Mouse (Mus musculus): ENCODE measurements around the gene Cachd1. TPM values are rescaled to one million over a fixed set of nuclear protein-coding genes. Genes with fewer than 3 reads are reported as not detected.

The Cachd1 gene
- polyA plus RNA-seq (2014; fragmentation: Nextera tagmentation; extraction: Ambion mirVana), result 21.6 and 28.5 TPM in 2 replicates

DNA sequence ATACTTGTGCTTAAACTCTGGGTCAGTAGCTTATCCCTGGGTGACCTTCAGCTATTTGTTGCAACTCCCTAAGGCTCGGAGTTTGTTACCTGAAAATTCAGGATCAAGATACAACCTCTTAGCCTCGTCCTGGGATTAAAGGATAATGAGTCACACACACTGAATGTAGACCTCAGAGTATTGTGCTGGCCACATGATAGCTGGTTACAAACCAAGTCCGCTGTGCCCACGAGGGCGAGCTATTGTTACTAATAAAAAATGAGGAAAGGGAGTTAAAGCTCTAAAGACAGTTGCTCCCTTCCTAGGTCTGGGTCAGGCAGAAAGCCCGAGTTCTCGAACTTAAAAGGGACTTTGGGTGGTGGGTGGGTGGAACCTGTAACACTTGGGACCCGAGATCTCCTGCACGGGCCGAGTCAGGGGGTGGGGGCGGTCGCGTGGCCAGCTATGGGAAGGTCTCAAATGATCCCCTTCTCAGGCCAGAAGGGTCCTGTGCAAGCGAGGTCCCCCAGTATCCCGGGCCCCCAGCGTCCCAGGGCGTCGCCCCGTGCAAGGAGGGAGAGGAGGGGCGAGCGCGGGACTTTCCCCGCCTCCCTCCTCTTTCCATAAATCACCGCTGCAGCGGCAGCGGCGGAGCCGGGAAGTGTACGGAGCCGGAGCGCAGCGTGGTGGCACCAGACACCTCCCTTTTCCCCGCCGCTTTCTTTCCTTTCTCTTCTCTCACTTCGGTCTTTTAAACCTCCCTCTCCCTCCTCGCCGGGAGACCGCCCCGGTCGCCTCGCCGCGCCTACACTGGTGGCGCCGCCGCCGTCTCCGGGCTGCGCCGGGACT is at the start of gene Cachd1:
TSS of gene Cachd1 (plus strand) at position 633 of the 828 bp plus-strand sequence.
- Histone ChIP-seq H3K36me3 (replicated peaks; ENCODE audit: control insufficient read depth, insufficient read depth) (no peaks in the 10 kb centered on the region), H3K4me2 (replicated peaks) (peak within 1 kb of the TSS; percentile 70), H3K9ac (peak within 1 kb of the TSS; percentile 94), H3K27ac (peak within 1 kb of the TSS; percentile 88), H3K4me3 (replicated peaks; ENCODE audit: low read length) (peak within 1 kb of the TSS; percentile 91), H3K27me3 (ENCODE audit: control insufficient read depth, insufficient read depth, low read length) (no peaks in the 10 kb centered on the region), H3K4me1 (replicated peaks; ENCODE audit: control insufficient read depth, insufficient read depth, low read length) (peaks cover 25% of the 10 kb centered on the region), H3K9me3 (ENCODE audit: control insufficient read depth, low read length) (no peaks in the 10 kb centered on the region)
- DNase-seq (ENCODE audit: low spot score) (peak; percentile 80), ATAC-seq (ENCODE audit: low FRiP score) (peak; percentile 77)
- WGBS, result under 1% methylated on average over 44 of the region's 50 CpGs

DNA sequence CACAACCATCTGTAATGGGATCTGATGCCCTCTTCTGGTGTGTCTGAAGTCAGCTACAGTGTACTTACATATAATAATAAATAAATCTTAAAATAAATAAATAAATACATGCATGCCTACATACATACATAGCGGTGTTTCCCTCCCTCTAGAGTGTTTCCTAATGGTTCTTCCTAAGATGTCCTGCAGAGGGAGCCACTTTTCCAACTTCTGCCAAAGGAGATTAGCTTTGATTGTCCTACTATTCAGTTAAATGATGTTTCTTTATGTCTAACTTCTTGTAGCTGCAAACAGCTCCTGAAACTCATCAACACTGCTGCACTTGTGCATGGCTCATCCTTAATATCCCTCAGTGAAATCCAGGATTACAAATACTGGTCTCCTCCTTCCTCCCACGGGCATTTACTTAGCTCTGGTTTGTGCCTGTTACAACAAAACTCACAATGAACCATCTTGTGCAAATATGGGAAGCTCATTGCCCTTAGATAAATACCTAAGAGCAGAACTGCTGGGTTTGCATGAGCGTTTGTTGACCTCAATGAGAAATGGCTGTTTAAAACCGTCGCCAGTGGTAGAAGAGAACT is 47.5 kb upstream of the Cachd1 start:
- no peaks in the 10 kb centered on the region for H3K36me3 ChIP-seq (replicated peaks; ENCODE audit: control insufficient read depth, insufficient read depth)
- DNase-seq (ENCODE audit: low spot score), result no peak

GRCm38 (mm10) chr4:100735098-100735935 is 41.2 kb upstream of the Cachd1 start:
- Histone ChIP-seq H3K9ac (no peak overlapping the region), H3K4me1 (replicated peaks; ENCODE audit: control insufficient read depth, insufficient read depth, low read length) (0 out of 2 replicates have a peak, but pooled peaks cover 7% of the 10 kb centered on the region), H3K27ac (no peak overlapping the region), H3K4me3 (replicated peaks; ENCODE audit: low read length) (no peak overlapping the region), H3K4me2 (replicated peaks) (no peak overlapping the region), H3K36me3 (replicated peaks; ENCODE audit: control insufficient read depth, insufficient read depth) (no peaks in the 10 kb centered on the region), H3K9me3 (ENCODE audit: control insufficient read depth, low read length) (no peaks in the 10 kb centered on the region), H3K27me3 (ENCODE audit: control insufficient read depth, insufficient read depth, low read length) (no peaks in the 10 kb centered on the region)
- DNase-seq (ENCODE audit: low spot score) (no peak), ATAC-seq (ENCODE audit: low FRiP score) (no peak; the same call in 1 of the 2 replicates)
- 70% methylated on average over 9 of the region's 9 CpGs for WGBS

More for the DNA sequence above, 47.5 kb upstream of the Cachd1 start:
- no peak overlapping the region for H3K9ac ChIP-seq
- no peak overlapping the region for H3K27ac ChIP-seq
- H3K4me1 ChIP-seq (replicated peaks; ENCODE audit: control insufficient read depth, insufficient read depth, low read length), result 0 out of 2 replicates have a peak, but pooled peaks cover 6% of the 10 kb centered on the region
- H3K9me3 ChIP-seq (ENCODE audit: control insufficient read depth, low read length), result no peaks in the 10 kb centered on the region
- H3K27me3 ChIP-seq (ENCODE audit: control insufficient read depth, insufficient read depth, low read length), result no peaks in the 10 kb centered on the region
- no peak overlapping the region for H3K4me2 ChIP-seq (replicated peaks)
- no peak for ATAC-seq (ENCODE audit: low FRiP score)
- H3K4me3 ChIP-seq (replicated peaks; ENCODE audit: low read length), result no peak overlapping the region
- 88% methylated on average over 5 of the region's 5 CpGs for WGBS

DNA sequence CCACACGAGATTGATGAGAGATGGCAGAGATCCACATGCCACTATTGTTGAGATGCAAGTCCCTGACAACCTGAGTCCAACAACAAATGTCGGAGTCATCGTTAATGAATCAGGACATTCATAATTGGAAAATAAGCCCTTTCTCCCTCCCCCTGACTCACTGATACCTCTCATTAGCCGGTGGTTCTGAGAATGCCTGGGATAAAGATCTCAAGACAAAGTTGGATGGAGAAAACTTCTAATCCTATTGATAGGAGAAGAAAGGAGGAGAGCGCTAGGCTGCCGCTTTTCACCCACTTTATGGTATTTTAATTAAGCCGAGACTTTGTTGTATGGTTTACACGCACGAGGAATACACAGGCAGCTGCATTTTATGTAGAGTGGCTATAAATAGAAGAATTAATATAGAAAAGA is 40.5 kb upstream of the Cachd1 start:
- no peak; the same call in 1 of the 2 replicates for ATAC-seq (ENCODE audit: low FRiP score)
- H3K9ac ChIP-seq, result no peak overlapping the region
- H3K4me2 ChIP-seq (replicated peaks), result no peak overlapping the region
- H3K4me1 ChIP-seq (replicated peaks; ENCODE audit: control insufficient read depth, insufficient read depth, low read length), result 0 out of 2 replicates have a peak, but pooled peaks cover 7% of the 10 kb centered on the region
- no peaks in the 10 kb centered on the region for H3K9me3 ChIP-seq (ENCODE audit: control insufficient read depth, low read length)
- peak; percentile 68 for DNase-seq (ENCODE audit: low spot score)
- 37% methylated on average over 9 of the region's 9 CpGs for WGBS
- no peak overlapping the region for H3K27ac ChIP-seq
- H3K36me3 ChIP-seq (replicated peaks; ENCODE audit: control insufficient read depth, insufficient read depth), result no peaks in the 10 kb centered on the region
- no peak overlapping the region for H3K4me3 ChIP-seq (replicated peaks; ENCODE audit: low read length)
- H3K27me3 ChIP-seq (ENCODE audit: control insufficient read depth, insufficient read depth, low read length), result no peaks in the 10 kb centered on the region

DNA sequence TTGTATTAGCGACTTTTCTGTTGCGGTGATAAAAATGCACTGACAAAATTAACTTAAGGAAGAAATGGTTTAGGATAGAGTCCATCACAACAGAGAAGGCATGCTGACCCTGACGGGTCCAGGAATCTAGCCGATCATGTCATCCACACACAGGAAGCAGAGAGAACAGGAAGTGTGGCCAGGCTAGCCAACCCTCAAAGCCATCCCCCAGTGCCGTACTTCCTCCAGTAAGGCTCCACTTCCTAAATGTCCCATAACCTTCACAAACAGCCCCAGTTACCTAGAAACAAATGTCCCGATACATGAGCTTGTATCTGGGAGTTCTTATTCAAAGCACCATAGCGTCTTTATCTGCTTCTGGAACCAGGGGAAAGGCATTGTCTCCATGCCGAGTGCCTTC is 32.9 kb upstream of the Cachd1 start:
- no peaks in the 10 kb centered on the region for H3K9me3 ChIP-seq (ENCODE audit: control insufficient read depth, low read length)
- H3K27ac ChIP-seq, result no peak overlapping the region
- H3K4me1 ChIP-seq (replicated peaks; ENCODE audit: control insufficient read depth, insufficient read depth, low read length), result no peaks in the 10 kb centered on the region
- WGBS, result 86% methylated on average over 8 of the region's 8 CpGs
- ATAC-seq (ENCODE audit: low FRiP score), result no peak
- no peaks in the 10 kb centered on the region for H3K27me3 ChIP-seq (ENCODE audit: control insufficient read depth, insufficient read depth, low read length)
- H3K4me2 ChIP-seq (replicated peaks), result no peak overlapping the region
- DNase-seq (ENCODE audit: low spot score), result no peak
- no peaks in the 10 kb centered on the region for H3K36me3 ChIP-seq (replicated peaks; ENCODE audit: control insufficient read depth, insufficient read depth)
- no peak overlapping the region for H3K9ac ChIP-seq
- H3K4me3 ChIP-seq (replicated peaks; ENCODE audit: low read length), result no peak overlapping the region

GRCm38 (mm10) chr4:100752278-100752677 is 24.2 kb upstream of the Cachd1 start:
- Histone ChIP-seq H3K4me1 (replicated peaks; ENCODE audit: control insufficient read depth, insufficient read depth, low read length) (no peaks in the 10 kb centered on the region), H3K27ac (no peak overlapping the region), H3K9me3 (ENCODE audit: control insufficient read depth, low read length) (no peaks in the 10 kb centered on the region), H3K36me3 (replicated peaks; ENCODE audit: control insufficient read depth, insufficient read depth) (no peaks in the 10 kb centered on the region), H3K4me2 (replicated peaks) (no peak overlapping the region), H3K4me3 (replicated peaks; ENCODE audit: low read length) (no peak overlapping the region), H3K9ac (no peak overlapping the region), H3K27me3 (ENCODE audit: control insufficient read depth, insufficient read depth, low read length) (no peaks in the 10 kb centered on the region)
- ATAC-seq (ENCODE audit: low FRiP score), result no peak
- no peak for DNase-seq (ENCODE audit: low spot score)
- WGBS, result 89% methylated on average over 2 of the region's 2 CpGs

DNA sequence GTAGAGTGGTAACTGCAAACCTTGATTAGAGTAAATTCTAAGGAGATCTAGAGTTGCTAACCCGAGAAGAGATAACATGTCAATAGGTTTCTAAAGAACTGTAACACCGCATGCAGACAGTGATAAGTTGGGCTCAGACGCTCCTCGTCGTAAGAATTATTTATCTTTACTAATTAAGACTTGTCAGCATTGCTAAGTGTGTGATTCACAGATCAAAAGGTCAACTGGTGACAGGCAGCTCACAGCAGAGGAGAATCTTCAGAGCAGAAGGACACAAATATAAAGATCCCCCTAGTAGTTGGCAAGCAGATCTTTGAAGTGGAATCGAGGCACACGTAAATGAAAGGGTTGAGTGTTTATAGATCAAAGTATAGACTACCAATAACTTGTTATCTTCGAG is 20.8 kb upstream of the Cachd1 start:
- Histone ChIP-seq H3K9me3 (ENCODE audit: control insufficient read depth, low read length) (no peaks in the 10 kb centered on the region), H3K36me3 (replicated peaks; ENCODE audit: control insufficient read depth, insufficient read depth) (no peaks in the 10 kb centered on the region), H3K27me3 (ENCODE audit: control insufficient read depth, insufficient read depth, low read length) (no peaks in the 10 kb centered on the region), H3K4me3 (replicated peaks; ENCODE audit: low read length) (no peak overlapping the region), H3K4me1 (replicated peaks; ENCODE audit: control insufficient read depth, insufficient read depth, low read length) (no peaks in the 10 kb centered on the region), H3K4me2 (replicated peaks) (no peak overlapping the region), H3K9ac (no peak overlapping the region), H3K27ac (no peak overlapping the region)
- ATAC-seq (ENCODE audit: low FRiP score) (no peak), DNase-seq (ENCODE audit: low spot score) (no peak)
- whole genome bisulfite sequencing, result 77% methylated on average over 8 of the region's 8 CpGs

DNA sequence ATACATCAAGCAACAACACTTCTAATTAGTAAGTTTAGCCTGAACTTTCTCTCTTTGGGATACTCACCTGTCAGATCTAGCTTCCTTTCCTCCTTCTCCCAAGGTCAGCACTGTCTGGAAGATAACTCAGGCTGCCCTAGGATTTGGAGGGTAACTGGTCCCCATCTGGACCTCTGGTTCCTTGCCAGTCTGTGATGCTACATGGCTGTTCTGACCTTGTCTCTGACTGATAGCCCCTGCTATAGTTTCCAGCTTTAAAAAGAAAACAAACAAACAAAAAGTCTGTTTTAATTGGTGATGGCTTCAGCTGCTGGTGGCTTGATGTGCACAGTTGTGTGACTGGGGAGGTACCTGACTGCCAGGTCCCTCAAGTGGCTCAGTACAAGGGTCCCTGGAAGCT is 20.0 kb upstream of the Cachd1 start:
- DNase-seq (ENCODE audit: low spot score) (no peak), ATAC-seq (ENCODE audit: low FRiP score) (no peak)
- Histone ChIP-seq H3K4me1 (replicated peaks; ENCODE audit: control insufficient read depth, insufficient read depth, low read length) (no peaks in the 10 kb centered on the region), H3K27ac (no peak overlapping the region), H3K9me3 (ENCODE audit: control insufficient read depth, low read length) (no peaks in the 10 kb centered on the region), H3K9ac (no peak overlapping the region), H3K4me2 (replicated peaks) (no peak overlapping the region), H3K36me3 (replicated peaks; ENCODE audit: control insufficient read depth, insufficient read depth) (no peaks in the 10 kb centered on the region), H3K4me3 (replicated peaks; ENCODE audit: low read length) (no peak overlapping the region), H3K27me3 (ENCODE audit: control insufficient read depth, insufficient read depth, low read length) (no peaks in the 10 kb centered on the region)

Data from hindbrain, embryonic 14.5 days (tissue).